In the genomic region with DNA sequence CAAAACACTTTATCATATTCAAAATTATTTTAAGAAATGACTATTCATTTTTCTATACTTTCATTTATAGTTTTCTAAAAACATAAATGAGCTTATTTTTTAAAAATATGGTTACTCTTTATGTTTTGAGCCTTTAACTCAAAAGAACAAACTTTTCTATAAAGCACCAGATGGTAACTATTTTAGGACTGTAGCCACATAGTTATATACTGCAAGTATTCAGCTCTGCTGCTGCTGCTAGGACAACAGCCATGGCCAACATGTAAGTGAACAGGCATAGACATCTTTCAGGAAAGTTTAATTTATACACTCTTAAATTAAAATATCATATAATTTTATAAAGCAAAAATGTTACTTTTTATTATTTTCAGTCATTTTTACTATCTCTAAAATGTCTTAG, we compare ENCODE assay signal across 34 mouse cellular contexts.
"Had no signal": no experiment of that assay in that cellular context is flagged by ENCODE, and none has a peak within 500 bp of the region (broad histone marks: within the 10 kb centered on the region; RNA-seq: fewer than 3 reads in every experiment).

No protein-coding gene starts in this region.

- DNase-seq: heart, postnatal 10 days; heart, postnatal 14 days; heart, postnatal 36 days; heart, postnatal 4 days; kidney, adult 11 months; kidney, adult 18-20 months; kidney, adult 2 months; kidney, adult 8-10 months; kidney, adult 9 months; kidney, postnatal 14 days; kidney, postnatal 25 days; kidney, postnatal 36 days; kidney, postnatal 4 days; layer of hippocampus, adult 9-11 months; layer of hippocampus, postnatal 36 days had no signal

- H3K4me2 ChIP-seq: heart, embryonic 11.5 days; heart, embryonic 12.5 days; heart, embryonic 13.5 days; heart, embryonic 15.5 days; hindbrain, embryonic 12.5 days; hindbrain, embryonic 13.5 days; hindbrain, embryonic 14.5 days; hindbrain, embryonic 15.5 days; intestine, embryonic 15.5 days; kidney, embryonic 15.5 days had no signal

- H3K4me1 ChIP-seq: heart, embryonic 12.5 days; heart, embryonic 13.5 days; heart, embryonic 15.5 days; hindbrain, embryonic 10.5 days; hindbrain, embryonic 12.5 days; hindbrain, embryonic 13.5 days; hindbrain, embryonic 15.5 days; intestine, embryonic 15.5 days; kidney, embryonic 15.5 days had no signal

- H3K9ac ChIP-seq: heart, embryonic 12.5 days; heart, embryonic 13.5 days; heart, embryonic 15.5 days; hindbrain, embryonic 12.5 days; hindbrain, embryonic 13.5 days; hindbrain, embryonic 14.5 days; hindbrain, embryonic 15.5 days; intestine, embryonic 15.5 days; kidney, embryonic 15.5 days had no signal

- H3K4me3 ChIP-seq: heart, embryonic 12.5 days; heart, embryonic 13.5 days; heart, embryonic 15.5 days; hindbrain, embryonic 10.5 days; hindbrain, embryonic 12.5 days; hindbrain, embryonic 13.5 days; hindbrain, embryonic 15.5 days; intestine, embryonic 15.5 days; kidney, embryonic 15.5 days; layer of hippocampus, adult 2 months; left cerebral cortex, adult 2 months had no signal

- ATAC-seq: hindbrain, embryonic 16.5 days; hindbrain, postnatal 0 days; inflammation-experienced regulatory T-cells, adult 6 months; intestine, embryonic 15.5 days; intestine, embryonic 16.5 days; intestine, postnatal 0 days had no signal

- H3K27ac ChIP-seq: heart, embryonic 13.5 days; heart, embryonic 15.5 days; hindbrain, embryonic 10.5 days; hindbrain, embryonic 12.5 days; hindbrain, embryonic 13.5 days; hindbrain, embryonic 14.5 days; hindbrain, embryonic 15.5 days; hindbrain, postnatal 0 days; intestine, embryonic 15.5 days; kidney, embryonic 15.5 days; kidney, postnatal 0 days; layer of hippocampus, adult 2 months had no signal

- H3K27me3 ChIP-seq: heart, embryonic 12.5 days; heart, embryonic 13.5 days; heart, embryonic 15.5 days; hindbrain, embryonic 12.5 days; hindbrain, embryonic 13.5 days; hindbrain, embryonic 15.5 days; intestine, embryonic 15.5 days; kidney, embryonic 15.5 days had no signal

- H3K9me3 ChIP-seq: heart, embryonic 12.5 days; heart, embryonic 13.5 days; heart, embryonic 15.5 days; hindbrain, embryonic 10.5 days; hindbrain, embryonic 12.5 days; hindbrain, embryonic 13.5 days; hindbrain, embryonic 15.5 days; intestine, embryonic 15.5 days; kidney, embryonic 15.5 days had no signal

- H3K36me3 ChIP-seq: heart, embryonic 12.5 days; heart, embryonic 13.5 days; heart, embryonic 15.5 days; hindbrain, embryonic 10.5 days; hindbrain, embryonic 12.5 days; hindbrain, embryonic 13.5 days; hindbrain, embryonic 15.5 days; intestine, embryonic 15.5 days; kidney, embryonic 15.5 days had no signal
